Mouse (Mus musculus): ENCODE data around the gene Fbln2.

GRCm38 (mm10) chr6:91285814-91286545 is 73.7 kb downstream of the Fbln2 start:
- TF ChIP-seq CTCF (conservative IDR thresholded peaks at IDR 0.05; ENCODE audit: low read length), result no peak
- TF ChIP-seq NANOG (IDR thresholded peaks at IDR 0.05; ENCODE audit: borderline replicate concordance, low read length), result no peak
- no peak for TF ChIP-seq POU5F1 (IDR thresholded peaks at IDR 0.05; ENCODE audit: borderline replicate concordance, low read length)

Data from E14TG2a.4 (cell line).